Mouse (Mus musculus): ENCODE data around the gene Ankrd27.

DNA sequence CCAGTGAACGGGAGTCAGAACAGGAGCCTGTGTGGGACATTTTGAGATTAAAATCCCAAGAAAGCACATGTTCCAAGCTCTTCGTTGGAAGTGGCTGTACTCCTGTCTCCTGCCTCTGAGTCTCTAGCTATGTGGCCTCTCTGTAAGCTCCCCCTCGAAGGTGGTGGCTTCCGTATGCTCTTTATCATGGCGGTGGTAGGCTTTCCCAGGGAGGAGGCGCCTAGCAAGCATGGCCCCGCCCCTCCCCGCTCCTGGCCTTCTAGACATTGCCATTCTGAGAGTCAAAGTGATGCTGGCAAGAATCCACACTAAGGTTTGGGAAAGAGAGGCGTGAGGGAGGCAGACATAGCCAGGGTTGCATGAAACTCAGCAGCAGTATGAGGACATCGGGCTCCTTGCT lies 36.6 kb downstream of the Ankrd27 start:
- no peak for TF ChIP-seq ZKSCAN1 (IDR thresholded peaks at IDR 0.05; ENCODE audit: low read depth, low read length)
- TF ChIP-seq CTCF (IDR thresholded peaks at IDR 0.05 in 2 of 3, conservative IDR thresholded peaks at IDR 0.05 in 1 of 3; ENCODE audit: control insufficient read depth in 1 of 3, insufficient read depth in 1 of 3, low read depth in 2 of 3, low read length in 3 of 3, poor library complexity in 1 of 3, severe bottlenecking in 1 of 3) = no peak
- TF ChIP-seq POLR2A (IDR thresholded peaks at IDR 0.05; ENCODE audit: control insufficient read depth in 1 of 2, insufficient read depth in 1 of 2, low read depth in 1 of 2, low read length in 2 of 2, poor library complexity in 1 of 2) = no peak
- no peak for TF ChIP-seq HCFC1 (IDR thresholded peaks at IDR 0.05; ENCODE audit: low read depth, low read length)
- TF ChIP-seq MAFK (IDR thresholded peaks at IDR 0.05; ENCODE audit: borderline replicate concordance, low read depth, low read length) = no peak
- TF ChIP-seq TAL1 (IDR thresholded peaks at IDR 0.05; ENCODE audit: low read length) = no peak
- no peak for TF ChIP-seq GATA1 (IDR thresholded peaks at IDR 0.05; ENCODE audit: low read depth, low read length)
- no peak for TF ChIP-seq POLR2AphosphoS2 (IDR thresholded peaks at IDR 0.05; ENCODE audit: low read length)
